Mouse (Mus musculus): Measurements from ENCODE around the gene Gfra4. TPM values are rescaled to one million over a fixed set of nuclear protein-coding genes. Genes with fewer than 3 reads are reported as not detected.

Gene Gfra4
- polyA plus RNA-seq, 1 experiment = 58.3 TPM

GRCm38 (mm10) chr2:131026941-131027340, 15.9 kb downstream of the Gfra4 start:
- TF ChIP-seq POLR2A (IDR thresholded peaks at IDR 0.05; ENCODE audit: control insufficient read depth, low read depth, low read length) = no peak
- no peak for TF ChIP-seq CTCF (IDR thresholded peaks at IDR 0.05; ENCODE audit: control insufficient read depth, insufficient read depth, insufficient replicate concordance, low read depth, low read length)
- no peaks in the 10 kb centered on the region for H3K27me3 ChIP-seq (ENCODE audit: control insufficient read depth, insufficient read depth, low read length)

GRCm38 (mm10) chr2:131025230-131025629, 17.7 kb downstream of the Gfra4 start:
- H3K36me3 ChIP-seq (ENCODE audit: control insufficient read depth, insufficient read depth, low read length) = no peaks in the 10 kb centered on the region
- H3K27me3 ChIP-seq (ENCODE audit: control insufficient read depth, insufficient read depth, low read length) = no peaks in the 10 kb centered on the region
- no peaks in the 10 kb centered on the region for H3K4me1 ChIP-seq (ENCODE audit: control insufficient read depth, insufficient read depth, low read length)
- no peak overlapping the region for H3K27ac ChIP-seq (ENCODE audit: control insufficient read depth, insufficient read depth, low read depth, low read length)
- TF ChIP-seq CTCF (IDR thresholded peaks at IDR 0.05; ENCODE audit: control insufficient read depth, insufficient read depth, insufficient replicate concordance, low read depth, low read length) (no peak), POLR2A (IDR thresholded peaks at IDR 0.05; ENCODE audit: control insufficient read depth, low read depth, low read length) (no peak)
- H3K4me3 ChIP-seq (ENCODE audit: control insufficient read depth, low read depth, low read length) = no peak overlapping the region

More at GRCm38 (mm10) chr2:131026941-131027340, 15.9 kb downstream of the Gfra4 start:
- Histone ChIP-seq H3K4me3 (ENCODE audit: control insufficient read depth, low read depth, low read length) (no peak overlapping the region), H3K27ac (ENCODE audit: control insufficient read depth, insufficient read depth, low read depth, low read length) (no peak overlapping the region), H3K4me1 (ENCODE audit: control insufficient read depth, insufficient read depth, low read length) (no peaks in the 10 kb centered on the region), H3K36me3 (ENCODE audit: control insufficient read depth, insufficient read depth, low read length) (no peaks in the 10 kb centered on the region)

GRCm38 (mm10) chr2:131010566-131010965, 32.3 kb downstream of the Gfra4 start:
- H3K27me3 ChIP-seq (ENCODE audit: control insufficient read depth, insufficient read depth, low read length) = no peaks in the 10 kb centered on the region
- H3K36me3 ChIP-seq (ENCODE audit: control insufficient read depth, insufficient read depth, low read length) = no peaks in the 10 kb centered on the region
- no peak overlapping the region for H3K4me3 ChIP-seq (ENCODE audit: control insufficient read depth, low read depth, low read length)
- no peaks in the 10 kb centered on the region for H3K4me1 ChIP-seq (ENCODE audit: control insufficient read depth, insufficient read depth, low read length)
- no peak overlapping the region for H3K27ac ChIP-seq (ENCODE audit: control insufficient read depth, insufficient read depth, low read depth, low read length)
- no peak for TF ChIP-seq CTCF (IDR thresholded peaks at IDR 0.05; ENCODE audit: control insufficient read depth, insufficient read depth, insufficient replicate concordance, low read depth, low read length)
- TF ChIP-seq POLR2A (IDR thresholded peaks at IDR 0.05; ENCODE audit: control insufficient read depth, low read depth, low read length) = no peak

- Histone ChIP-seq H3K36me3 (ENCODE audit: control insufficient read depth, insufficient read depth, low read length) (no peaks in the 10 kb centered on the region), H3K4me1 (ENCODE audit: control insufficient read depth, insufficient read depth, low read length) (no peaks in the 10 kb centered on the region), H3K27me3 (ENCODE audit: control insufficient read depth, insufficient read depth, low read length) (no peaks in the 10 kb centered on the region), H3K4me3 (ENCODE audit: control insufficient read depth, low read depth, low read length) (no peak overlapping the region), H3K27ac (ENCODE audit: control insufficient read depth, insufficient read depth, low read depth, low read length) (no peak overlapping the region)
- TF ChIP-seq POLR2A (IDR thresholded peaks at IDR 0.05; ENCODE audit: control insufficient read depth, low read depth, low read length) (no peak), CTCF (IDR thresholded peaks at IDR 0.05; ENCODE audit: control insufficient read depth, insufficient read depth, insufficient replicate concordance, low read depth, low read length) (no peak)
These were observed 33.8 kb downstream of the Gfra4 start for GRCm38 (mm10) chr2:131009123-131009522.

- H3K27ac ChIP-seq (ENCODE audit: control insufficient read depth, insufficient read depth, low read depth, low read length) = no peak overlapping the region
- no peaks in the 10 kb centered on the region; the same call in 1 of the 2 replicates for H3K36me3 ChIP-seq (ENCODE audit: control insufficient read depth, insufficient read depth, low read length)
- no peaks in the 10 kb centered on the region for H3K4me1 ChIP-seq (ENCODE audit: control insufficient read depth, insufficient read depth, low read length)
- H3K4me3 ChIP-seq (ENCODE audit: control insufficient read depth, low read depth, low read length) = no peak overlapping the region
- H3K27me3 ChIP-seq (ENCODE audit: control insufficient read depth, insufficient read depth, low read length) = no peaks in the 10 kb centered on the region
- TF ChIP-seq POLR2A (IDR thresholded peaks at IDR 0.05; ENCODE audit: control insufficient read depth, low read depth, low read length) (no peak), CTCF (IDR thresholded peaks at IDR 0.05; ENCODE audit: control insufficient read depth, insufficient read depth, insufficient replicate concordance, low read depth, low read length) (no peak)
These were observed 50.1 kb downstream of the Gfra4 start for GRCm38 (mm10) chr2:130992818-130993217.

Other genes with a start within 250 kb of the Gfra4 start
- 67.5 and 71.8 TPM in 2 replicates for gene 4930402H24Rik, start 136.7 kb downstream of the Gfra4 start, polyA plus RNA-seq (2012; rRNA removed)
- 4.8 and 5.5 TPM in 2 replicates for gene Atrn, start 136.6 kb downstream of the Gfra4 start, polyA plus RNA-seq (2012; rRNA removed)
- gene Adam33, start 20.7 kb upstream of the Gfra4 start, polyA plus RNA-seq (2012; rRNA removed) = 2.8 and 3.1 TPM in 2 replicates
- 0.61 and 0.88 TPM in 2 replicates for gene Siglec1, start 43.7 kb upstream of the Gfra4 start, polyA plus RNA-seq (2012; rRNA removed)
- gene Hspa12b, start 84.2 kb upstream of the Gfra4 start, polyA plus RNA-seq (2012; rRNA removed) = 5.4 and 6.6 TPM in 2 replicates
- gene Gm11037, start 90.4 kb upstream of the Gfra4 start, polyA plus RNA-seq (2012; rRNA removed) = not detected in 2 replicates
- 827 and 879 TPM in 2 replicates for gene 1700037H04Rik, start 117.0 kb upstream of the Gfra4 start, polyA plus RNA-seq (2012; rRNA removed)
- gene Cenpb, start 137.0 kb upstream of the Gfra4 start, polyA plus RNA-seq (2012; rRNA removed) = 7.6 and 7.9 TPM in 2 replicates
- gene Cdc25b, start 143.9 kb upstream of the Gfra4 start, polyA plus RNA-seq (2012; rRNA removed) = 2.9 and 3.1 TPM in 2 replicates
- 13.1 and 14.8 TPM in 2 replicates for gene Spef1, start 144.2 kb upstream of the Gfra4 start, polyA plus RNA-seq (2012; rRNA removed)
- gene Ap5s1, start 164.0 kb upstream of the Gfra4 start, polyA plus RNA-seq (2012; rRNA removed) = 12.7 TPM in 2 replicates
- 13.3 and 15.6 TPM in 2 replicates for gene Mavs, start 191.0 kb upstream of the Gfra4 start, polyA plus RNA-seq (2012; rRNA removed)
- 19.7 and 20.8 TPM in 2 replicates for gene Pank2, start 219.4 kb upstream of the Gfra4 start, polyA plus RNA-seq (2012; rRNA removed)

All from testis, adult 2 months (tissue).